In genomic region chr7:122045181-122045634, GRCm38 (mm10) we compare ENCODE assay signal across 10 mouse cellular contexts. TPM values are rescaled to one million over a fixed set of nuclear protein-coding genes. Genes with fewer than 3 reads are reported as not detected.
DNase-seq lines count a peak whose midpoint lies in the region; ATAC-seq and TF ChIP-seq lines count a peak whose summit lies in the region.
"Had no signal": no experiment of that assay in that cellular context is flagged by ENCODE, and none has a peak within 500 bp of the region (broad histone marks: within the 10 kb centered on the region; RNA-seq: fewer than 3 reads in every experiment).

No protein-coding gene starts in this region.

- H3K4me2 ChIP-seq in heart, embryonic 12.5 days: peak overlapping the region; percentile 48
- H3K4me2 ChIP-seq in stomach, embryonic 16.5 days (ENCODE audit: low read depth, low read length): no peak overlapping the region
- no peak overlapping the region for H3K4me2 ChIP-seq in hindbrain, postnatal 0 days (ENCODE audit: low read depth, low read length)
- H3K4me2 ChIP-seq: neural tube, embryonic 12.5 days had no signal

- peaks cover 51% of the 10 kb centered on the region for H3K36me3 ChIP-seq in heart, embryonic 12.5 days
- peaks cover 33% of the 10 kb centered on the region for H3K36me3 ChIP-seq in liver, adult 2 months (ENCODE audit: control insufficient read depth, insufficient read depth, low read length)
- H3K36me3 ChIP-seq in stomach, embryonic 16.5 days (ENCODE audit: control insufficient read depth, insufficient read depth, low read length): peaks cover 7% of the 10 kb centered on the region; the same call in 1 of the 2 replicates
- H3K36me3 ChIP-seq in hindbrain, postnatal 0 days (ENCODE audit: insufficient read depth, low read length): no peaks in the 10 kb centered on the region; the same call in 1 of the 2 replicates
- H3K36me3 ChIP-seq in limb, embryonic 10.5 days: peaks cover 64% of the 10 kb centered on the region

- peak; percentile 71 for ATAC-seq in heart, embryonic 12.5 days (ENCODE audit: insufficient number of reproducible peaks, low FRiP score)
- ATAC-seq in stomach, embryonic 16.5 days (ENCODE audit: insufficient read depth, low FRiP score): peak; percentile 79
- no peak for ATAC-seq in hindbrain, postnatal 0 days

- peak; percentile 38 for DNase-seq in left cerebral cortex, adult 11 months (ENCODE audit: low spot score)
- no peak for DNase-seq in left cerebral cortex, postnatal 4 days
- peak; percentile 24 for DNase-seq in liver, adult 2 months (ENCODE audit: extremely low read depth, low read depth, low spot score)
- DNase-seq in hindbrain, postnatal 0 days (ENCODE audit: low spot score): no peak
- DNase-seq in spleen, adult 12 weeks (ENCODE audit: low spot score): no peak
- no peak for DNase-seq in limb, embryonic 10.5 days (ENCODE audit: low spot score)

- no peaks in the 10 kb centered on the region for H3K79me2 ChIP-seq in liver, adult 2 months (ENCODE audit: control insufficient read depth, insufficient read depth, low read length)

- TF ChIP-seq POLR2A in liver, adult 2 months (IDR thresholded peaks at IDR 0.05; ENCODE audit: extremely low read depth, insufficient read depth, low read length): no peak

- H3K4me3 ChIP-seq in heart, embryonic 12.5 days: peak overlapping the region; percentile 27; the same call in 1 of the 2 replicates
- no peak overlapping the region for H3K4me3 ChIP-seq in liver, adult 2 months (ENCODE audit: insufficient read depth, low read depth, low read length)
- no peak overlapping the region for H3K4me3 ChIP-seq in stomach, embryonic 16.5 days (replicated peaks; ENCODE audit: low read length)
- no peak overlapping the region for H3K4me3 ChIP-seq in hindbrain, postnatal 0 days (ENCODE audit: low read length)
- no peak overlapping the region for H3K4me3 ChIP-seq in limb, embryonic 10.5 days
- H3K4me3 ChIP-seq: neural tube, embryonic 12.5 days had no signal

- WGBS in heart, embryonic 12.5 days: 30% methylated on average over 4 of the region's 4 CpGs
- 85% methylated on average over 4 of the region's 4 CpGs for WGBS in liver, adult 2 months
- whole genome bisulfite sequencing in stomach, embryonic 16.5 days: 56% methylated on average over 4 of the region's 4 CpGs
- 84% methylated on average over 4 of the region's 4 CpGs for WGBS in hindbrain, postnatal 0 days
- WGBS in limb, embryonic 10.5 days: 91% methylated on average over 4 of the region's 4 CpGs

- peaks cover 65% of the 10 kb centered on the region for H3K4me1 ChIP-seq in heart, embryonic 12.5 days (replicated peaks)
- H3K4me1 ChIP-seq in liver, adult 2 months (ENCODE audit: control insufficient read depth, insufficient read depth, low read length): no peaks in the 10 kb centered on the region
- no peaks in the 10 kb centered on the region for H3K4me1 ChIP-seq in stomach, embryonic 16.5 days (ENCODE audit: control insufficient read depth, insufficient read depth, low read length)
- H3K4me1 ChIP-seq in hindbrain, postnatal 0 days (ENCODE audit: insufficient read depth, low read length): no peaks in the 10 kb centered on the region
- no peaks in the 10 kb centered on the region for H3K4me1 ChIP-seq in limb, embryonic 10.5 days
- H3K4me1 ChIP-seq: neural tube, embryonic 12.5 days had no signal

- TF ChIP-seq CTCF in liver, adult 2 months (IDR thresholded peaks at IDR 0.05; ENCODE audit: low read depth, low read length): no peak
- TF ChIP-seq CTCF in hindbrain, postnatal 0 days (IDR thresholded peaks at IDR 0.05; ENCODE audit: low read depth): no peak

- H3K9ac ChIP-seq in heart, embryonic 12.5 days: peak overlapping the region; percentile 46; the same call in 1 of the 2 replicates
- H3K9ac ChIP-seq in liver, adult 2 months (ENCODE audit: low read depth, low read length): no peak overlapping the region
- H3K9ac ChIP-seq in stomach, embryonic 16.5 days (ENCODE audit: low read length): no peak overlapping the region
- no peak overlapping the region for H3K9ac ChIP-seq in hindbrain, postnatal 0 days (replicated peaks; ENCODE audit: low read length)
- H3K9ac ChIP-seq: neural tube, embryonic 12.5 days had no signal

- H3K27ac ChIP-seq in heart, embryonic 12.5 days (ENCODE audit: poor library complexity, severe bottlenecking): peak overlapping the region; percentile 94
- no peak overlapping the region for H3K27ac ChIP-seq in liver, adult 2 months (replicated peaks; ENCODE audit: insufficient read depth, low read depth, low read length)
- no peak overlapping the region for H3K27ac ChIP-seq in stomach, embryonic 16.5 days (ENCODE audit: low read length)
- H3K27ac ChIP-seq in hindbrain, postnatal 0 days: no peak overlapping the region
- no peak overlapping the region for H3K27ac ChIP-seq in limb, embryonic 10.5 days
- H3K27ac ChIP-seq: kidney, postnatal 0 days; neural tube, embryonic 12.5 days had no signal

- intact Hi-C loops in left cerebral cortex, postnatal 4 days (cut with DNase I): no loop called here

- no peaks in the 10 kb centered on the region for H3K27me3 ChIP-seq in heart, embryonic 12.5 days (replicated peaks)
- no peaks in the 10 kb centered on the region for H3K27me3 ChIP-seq in liver, adult 2 months (ENCODE audit: control insufficient read depth, insufficient read depth, low read length)
- H3K27me3 ChIP-seq in stomach, embryonic 16.5 days (ENCODE audit: control insufficient read depth, insufficient read depth, low read length): no peaks in the 10 kb centered on the region
- H3K27me3 ChIP-seq in hindbrain, postnatal 0 days (ENCODE audit: insufficient read depth, low read length): no peaks in the 10 kb centered on the region
- no peaks in the 10 kb centered on the region for H3K27me3 ChIP-seq in limb, embryonic 10.5 days (ENCODE audit: low read depth, poor library complexity, severe bottlenecking)
- H3K27me3 ChIP-seq: neural tube, embryonic 12.5 days had no signal

- H3K9me3 ChIP-seq in heart, embryonic 12.5 days (replicated peaks): no peaks in the 10 kb centered on the region
- no peaks in the 10 kb centered on the region for H3K9me3 ChIP-seq in stomach, embryonic 16.5 days (replicated peaks; ENCODE audit: control insufficient read depth, low read length)
- no peaks in the 10 kb centered on the region for H3K9me3 ChIP-seq in hindbrain, postnatal 0 days (ENCODE audit: low read length)
- H3K9me3 ChIP-seq in limb, embryonic 10.5 days (replicated peaks): no peaks in the 10 kb centered on the region
- H3K9me3 ChIP-seq: neural tube, embryonic 12.5 days had no signal

RNA-seq across cellular contexts. Expression of gene Ubfd1, which starts 21.8 kb away (rescaled TPM):
- 10 to 100 TPM; 82.6 to 87.1 TPM for total RNA-seq in left cerebral cortex, postnatal 4 days (2021)
- polyA plus RNA-seq in heart, embryonic 12.5 days (2016; fragmentation: Nextera tagmentation; extraction: Ambion mirVana): 73.5 and 75.0 TPM in 2 replicates
- total RNA-seq in liver, adult 2 months (2014; rRNA removed): 15.2 and 21.0 TPM in 2 replicates
- polyA plus RNA-seq in liver, adult 2 months (2012; rRNA removed): 14.4 and 15.8 TPM in 2 replicates
- polyA plus RNA-seq in stomach, embryonic 16.5 days (2015; fragmentation: Nextera tagmentation; extraction: Ambion mirVana): 38.7 and 41.0 TPM in 2 replicates
- 127 and 130 TPM in 2 replicates for total RNA-seq in hindbrain, postnatal 0 days (2014; rRNA removed)
- 59.0 and 60.7 TPM in 2 replicates for polyA plus RNA-seq in hindbrain, postnatal 0 days (2015; fragmentation: Nextera tagmentation; extraction: Ambion mirVana)
- 83.7 and 87.3 TPM in 2 replicates for polyA plus RNA-seq in limb, embryonic 10.5 days (2016; fragmentation: Nextera tagmentation; extraction: Ambion mirVana)

RNA-seq across cellular contexts. Expression of gene Ears2, which starts 21.9 kb away (rescaled TPM):
- total RNA-seq in left cerebral cortex, postnatal 4 days (2021): 1 to 10 TPM; 8.9 to 9.8 TPM
- 24.7 and 25.0 TPM in 2 replicates for polyA plus RNA-seq in heart, embryonic 12.5 days (2016; fragmentation: Nextera tagmentation; extraction: Ambion mirVana)
- total RNA-seq in liver, adult 2 months (2014; rRNA removed): 9.8 and 13.0 TPM in 2 replicates
- 13.3 and 15.2 TPM in 2 replicates for polyA plus RNA-seq in liver, adult 2 months (2012; rRNA removed)
- polyA plus RNA-seq in stomach, embryonic 16.5 days (2015; fragmentation: Nextera tagmentation; extraction: Ambion mirVana): 15.7 and 15.9 TPM in 2 replicates
- total RNA-seq in hindbrain, postnatal 0 days (2014; rRNA removed): 14.5 and 22.0 TPM in 2 replicates
- 7.9 and 8.4 TPM in 2 replicates for polyA plus RNA-seq in hindbrain, postnatal 0 days (2015; fragmentation: Nextera tagmentation; extraction: Ambion mirVana)
- polyA plus RNA-seq in limb, embryonic 10.5 days (2016; fragmentation: Nextera tagmentation; extraction: Ambion mirVana): 19.0 and 20.0 TPM in 2 replicates

RNA-seq across cellular contexts. Expression of gene Gga2, which starts 24.2 kb away (rescaled TPM):
- 10 to 100 TPM; 57.3 to 57.4 TPM for total RNA-seq in left cerebral cortex, postnatal 4 days (2021)
- 98.0 and 99.4 TPM in 2 replicates for polyA plus RNA-seq in heart, embryonic 12.5 days (2016; fragmentation: Nextera tagmentation; extraction: Ambion mirVana)
- 6.8 and 7.7 TPM in 2 replicates for total RNA-seq in liver, adult 2 months (2014; rRNA removed)
- polyA plus RNA-seq in liver, adult 2 months (2012; rRNA removed): 13.5 and 15.5 TPM in 2 replicates
- 72.0 and 83.5 TPM in 2 replicates for polyA plus RNA-seq in stomach, embryonic 16.5 days (2015; fragmentation: Nextera tagmentation; extraction: Ambion mirVana)
- 24.3 and 37.5 TPM in 2 replicates for total RNA-seq in hindbrain, postnatal 0 days (2014; rRNA removed)
- polyA plus RNA-seq in hindbrain, postnatal 0 days (2015; fragmentation: Nextera tagmentation; extraction: Ambion mirVana): 21.4 and 21.5 TPM in 2 replicates
- polyA plus RNA-seq in limb, embryonic 10.5 days (2016; fragmentation: Nextera tagmentation; extraction: Ambion mirVana): 140 and 148 TPM in 2 replicates

RNA-seq across cellular contexts. Expression of gene Ndufab1, which starts 56.5 kb away (rescaled TPM):
- total RNA-seq in left cerebral cortex, postnatal 4 days (2021): 100 to 1,000 TPM; 202 to 220 TPM
- polyA plus RNA-seq in heart, embryonic 12.5 days (2016; fragmentation: Nextera tagmentation; extraction: Ambion mirVana): 1,263 and 1,284 TPM in 2 replicates
- 72.3 and 84.0 TPM in 2 replicates for total RNA-seq in liver, adult 2 months (2014; rRNA removed)
- polyA plus RNA-seq in liver, adult 2 months (2012; rRNA removed): 379 and 468 TPM in 2 replicates
- polyA plus RNA-seq in stomach, embryonic 16.5 days (2015; fragmentation: Nextera tagmentation; extraction: Ambion mirVana): 620 and 676 TPM in 2 replicates
- 41.4 and 67.2 TPM in 2 replicates for total RNA-seq in hindbrain, postnatal 0 days (2014; rRNA removed)
- 815 and 826 TPM in 2 replicates for polyA plus RNA-seq in hindbrain, postnatal 0 days (2015; fragmentation: Nextera tagmentation; extraction: Ambion mirVana)
- 799 and 837 TPM in 2 replicates for polyA plus RNA-seq in limb, embryonic 10.5 days (2016; fragmentation: Nextera tagmentation; extraction: Ambion mirVana)

Comparison
In these comparisons a context has a peak if more than half of its experiments do, and no peak if none do; other contexts are left out.
1. DNase-seq: peak in left cerebral cortex, adult 11 months (single experiment) and liver, adult 2 months (single experiment); none in left cerebral cortex, postnatal 4 days (single experiment), hindbrain, postnatal 0 days (single experiment), spleen, adult 12 weeks (single experiment) and limb, embryonic 10.5 days (single experiment).